Mouse (Mus musculus): Measurements from ENCODE around the gene Spred1.
"Not testable (repeated sequence)": the region's sequence is repeated elsewhere in the genome, so short reads cannot be mapped to it uniquely, and the experiment has no call there.

The Spred1 gene

DNA sequence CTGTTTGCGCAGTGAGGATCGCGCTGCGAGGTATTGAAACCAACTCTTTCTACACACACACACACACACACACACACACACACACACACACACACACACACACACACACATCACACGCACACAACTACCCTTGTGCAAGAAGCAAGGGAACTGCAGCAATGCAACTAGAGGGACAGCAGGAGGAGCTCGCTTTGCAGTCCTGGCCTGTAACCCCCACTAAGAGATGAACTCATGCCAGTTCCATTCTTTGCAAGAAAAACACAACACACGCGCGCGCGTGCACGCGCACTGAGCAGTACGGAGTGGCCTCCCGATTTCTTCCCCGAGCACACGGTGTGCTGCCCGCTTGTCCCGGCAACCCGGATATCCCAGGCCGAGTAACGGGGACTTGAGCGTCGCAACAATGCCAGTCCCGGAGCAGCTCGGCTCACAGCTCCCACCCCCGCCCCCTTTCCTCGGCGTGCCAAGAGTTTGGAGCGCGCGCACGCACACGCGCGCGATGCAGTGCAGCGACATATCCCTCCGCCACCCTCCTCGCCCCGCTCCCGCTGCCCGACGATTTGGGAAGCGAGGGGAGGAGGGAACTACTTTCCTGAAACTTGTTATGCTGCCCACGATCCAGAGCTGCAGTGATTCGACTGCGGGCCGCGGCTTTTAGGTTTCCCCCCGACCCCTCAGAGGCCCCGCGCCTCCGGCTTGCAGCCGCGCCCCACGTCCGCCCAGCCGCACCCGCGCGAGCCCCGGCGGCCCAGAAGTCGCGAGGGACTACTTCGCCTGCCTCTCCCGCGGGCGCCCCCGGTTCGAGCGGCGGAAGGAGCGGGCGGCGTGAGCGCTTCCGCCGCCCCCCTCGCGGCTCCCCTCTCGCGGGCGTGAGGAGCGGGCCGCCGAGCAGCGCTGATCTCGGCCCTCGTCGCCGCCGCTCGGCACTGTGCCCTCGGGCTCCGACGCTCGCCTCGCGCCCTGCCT, 645 bp upstream of the Spred1 start:
- DNase-seq, result peak; percentile 93

DNA sequence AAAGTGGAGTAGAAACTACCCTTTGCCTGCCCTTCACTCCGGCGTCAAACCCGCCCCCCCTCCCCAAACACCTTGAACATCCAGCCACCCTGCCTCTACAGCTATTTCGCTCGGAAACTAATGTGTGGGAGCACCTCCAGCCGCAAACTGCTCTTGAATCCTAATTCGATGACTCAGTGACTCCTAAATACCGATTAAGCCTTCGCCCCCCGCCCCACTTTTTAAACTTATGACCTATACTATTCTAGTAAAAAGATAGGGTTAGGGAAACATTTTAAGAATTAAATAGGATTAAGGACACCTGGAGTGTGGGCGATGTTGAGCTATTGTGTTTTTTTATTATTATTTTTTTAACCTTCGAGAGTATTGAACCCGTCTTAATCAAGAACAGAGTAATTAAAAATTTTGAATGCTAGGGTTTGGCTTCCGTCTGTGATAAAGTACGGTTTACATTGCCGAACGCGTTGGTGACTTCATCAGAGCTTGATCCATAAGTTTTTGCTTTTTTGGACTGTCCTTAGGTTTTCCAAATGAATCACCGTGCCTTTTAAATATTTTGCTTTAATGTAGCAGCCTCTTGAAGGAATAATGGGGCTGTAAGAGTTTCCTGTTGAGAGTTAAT, 921 bp downstream of the Spred1 start:
- no peak for DNase-seq

DNA sequence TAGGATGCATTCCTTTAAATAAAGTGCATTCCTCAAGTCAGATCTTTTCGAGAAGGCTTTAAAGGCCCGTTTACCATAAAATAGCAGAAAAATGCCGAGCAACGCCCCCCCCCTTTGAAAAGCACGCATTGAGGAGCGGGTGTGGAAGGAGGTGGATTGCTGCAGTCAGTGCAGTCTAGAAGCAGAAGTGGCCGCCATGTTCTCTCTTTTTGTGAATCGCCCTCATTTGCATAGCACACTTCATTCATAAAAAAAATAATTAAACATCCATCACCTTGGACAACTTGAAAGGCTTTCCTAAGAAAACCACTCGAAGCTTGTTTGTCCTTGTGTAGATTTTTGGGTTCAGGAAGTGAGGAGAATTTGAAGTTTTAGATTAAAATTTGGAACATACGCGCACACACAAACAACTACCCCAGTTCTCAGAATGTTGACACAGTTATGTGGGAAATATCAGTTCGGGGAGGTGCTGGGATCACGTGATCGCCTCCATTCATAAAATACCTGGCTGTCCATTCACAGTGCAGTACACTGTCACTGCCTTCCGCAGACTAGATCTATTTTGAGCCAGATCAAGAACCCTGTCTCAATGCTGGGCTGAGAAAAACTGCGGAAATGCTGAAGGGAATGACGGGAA, 1.6 kb downstream of the Spred1 start:
- DNase-seq, result peak; percentile 59

DNA sequence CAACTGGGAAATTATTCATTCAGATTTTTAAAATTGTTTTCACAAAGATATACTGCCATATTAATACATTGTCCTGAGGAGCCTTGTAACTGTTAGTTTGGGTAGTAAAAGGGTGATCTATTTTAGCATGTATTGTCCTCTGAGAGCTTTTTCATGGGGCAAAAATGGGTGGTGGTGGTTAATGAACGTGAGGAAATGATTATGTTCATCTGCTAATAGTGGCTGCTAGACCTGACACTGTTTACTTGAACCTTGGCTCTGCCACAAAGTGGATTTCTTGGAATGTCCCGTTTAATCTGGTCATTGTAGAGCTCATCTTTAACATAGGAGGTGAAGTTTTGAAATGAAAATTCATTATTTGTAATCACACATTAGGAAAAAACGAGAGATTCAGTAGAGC, 2.5 kb downstream of the Spred1 start:
- no peak for DNase-seq

- no peak for DNase-seq
These were observed 3.7 kb downstream of the Spred1 start for GRCm38 (mm10) chr2:117124839-117125238.

DNA sequence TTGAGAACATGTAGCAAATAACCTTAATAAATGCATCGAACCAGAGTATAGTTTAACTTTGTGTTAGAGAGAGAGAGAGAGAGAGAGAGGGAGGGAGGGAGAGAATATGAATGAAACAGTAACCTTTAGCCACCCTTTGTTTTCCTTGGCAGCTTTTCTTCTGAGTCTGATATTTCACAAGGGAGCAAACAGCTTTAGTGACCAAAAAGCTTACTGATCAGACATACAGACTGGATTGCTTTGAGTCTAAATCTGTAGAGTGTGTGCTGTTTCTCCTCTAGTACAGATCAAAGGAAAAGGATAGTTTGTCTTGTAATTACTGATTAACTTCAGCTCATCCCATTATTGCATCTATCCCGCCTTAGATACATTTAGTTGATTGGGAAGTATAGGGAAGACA, 8.0 kb downstream of the Spred1 start:
- DNase-seq, result no peak

GRCm38 (mm10) chr2:117131041-117131440, 9.9 kb downstream of the Spred1 start:
- not testable (repeated sequence) for DNase-seq

- DNase-seq, result no peak
These were observed 10.7 kb downstream of the Spred1 start for GRCm38 (mm10) chr2:117131910-117132309.

GRCm38 (mm10) chr2:117133541-117133940, 12.4 kb downstream of the Spred1 start:
- DNase-seq, result no peak

DNA sequence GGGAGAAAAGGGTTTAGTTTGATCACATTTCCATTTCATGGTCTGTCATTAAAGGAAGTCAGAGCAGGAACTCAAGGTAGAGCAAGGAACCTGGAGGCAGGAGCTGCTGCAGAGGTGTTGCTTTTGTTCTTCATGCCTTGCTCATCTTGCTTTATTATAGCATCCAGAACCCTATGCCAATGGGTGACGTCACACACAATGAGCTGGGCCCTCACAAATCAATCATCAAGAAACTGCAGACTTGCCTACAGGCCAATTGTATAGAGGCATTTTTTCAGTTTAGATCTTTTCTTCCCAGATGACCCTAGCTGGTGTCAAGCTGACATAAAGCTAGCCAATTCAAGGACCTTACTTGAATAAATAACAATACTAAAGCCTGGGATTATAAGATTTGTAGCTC, 16.6 kb downstream of the Spred1 start:
- no peak for DNase-seq

- DNase-seq, result no peak
These were observed 17.8 kb downstream of the Spred1 start for GRCm38 (mm10) chr2:117138932-117139331.

- DNase-seq, result no peak
These were observed 18.8 kb downstream of the Spred1 start for GRCm38 (mm10) chr2:117139977-117140376.

DNA sequence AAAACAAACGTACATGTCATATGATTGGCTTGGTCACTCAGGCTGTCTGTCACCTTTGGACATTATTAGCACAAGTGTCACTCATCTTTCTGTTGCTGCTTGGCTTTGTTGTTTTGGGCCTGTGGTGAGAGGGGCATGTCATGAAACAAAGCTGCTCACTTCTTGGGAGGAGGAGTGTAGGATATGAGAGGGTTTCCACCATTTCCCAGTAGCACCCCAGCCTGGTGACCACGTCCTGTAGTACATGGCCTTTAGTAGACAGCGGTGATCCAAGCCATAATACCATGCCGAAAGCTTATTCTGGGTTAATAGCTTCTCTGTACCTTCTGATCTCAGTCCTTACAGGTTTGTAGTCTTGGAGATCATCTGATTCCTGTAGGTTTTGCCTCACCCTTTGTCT, 21.9 kb downstream of the Spred1 start:
- DNase-seq, result no peak

DNA sequence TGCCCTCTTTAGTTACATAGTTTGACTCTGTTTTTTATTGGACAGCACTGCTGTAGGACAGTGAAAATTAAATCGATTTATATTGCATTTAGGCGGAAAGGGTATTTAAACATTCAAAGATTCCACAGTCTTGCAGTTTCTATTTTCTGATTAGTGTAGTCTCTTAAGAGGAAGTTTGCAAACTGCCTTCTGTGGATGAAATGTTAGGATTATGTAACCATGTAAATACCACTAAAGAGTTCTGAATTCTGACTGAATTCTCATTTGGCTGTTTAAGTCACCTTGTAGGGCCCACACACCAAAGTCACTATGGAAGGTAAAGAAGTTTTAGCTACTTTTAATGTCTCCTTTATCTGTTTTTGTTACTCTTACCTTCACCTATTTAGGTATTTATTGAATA, 24.9 kb downstream of the Spred1 start:
- DNase-seq, result no peak

DNA sequence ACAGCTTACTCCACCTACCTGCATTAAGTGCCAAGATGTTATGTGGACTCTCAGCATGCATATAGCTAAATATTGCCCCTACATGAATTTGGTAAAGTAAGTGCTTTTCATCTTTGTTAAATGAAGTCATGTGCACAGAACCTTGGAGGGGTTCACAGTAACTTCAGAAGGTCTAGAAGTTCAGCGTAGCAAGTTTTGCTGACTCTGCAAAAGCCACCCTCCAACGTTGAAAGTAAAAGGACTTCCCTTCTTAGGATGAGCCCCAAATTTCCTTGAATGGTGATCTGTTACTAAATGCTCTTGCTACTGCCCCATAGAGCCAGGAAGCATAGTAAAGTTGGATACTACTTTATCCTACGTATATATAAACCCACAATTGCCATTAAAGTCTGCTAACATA, 25.4 kb downstream of the Spred1 start:
- DNase-seq, result no peak

- no peak for DNase-seq
These were observed 31.0 kb downstream of the Spred1 start for GRCm38 (mm10) chr2:117152161-117152560.

- DNase-seq, result no peak
These were observed 47.2 kb downstream of the Spred1 start for GRCm38 (mm10) chr2:117168379-117168778.

DNA sequence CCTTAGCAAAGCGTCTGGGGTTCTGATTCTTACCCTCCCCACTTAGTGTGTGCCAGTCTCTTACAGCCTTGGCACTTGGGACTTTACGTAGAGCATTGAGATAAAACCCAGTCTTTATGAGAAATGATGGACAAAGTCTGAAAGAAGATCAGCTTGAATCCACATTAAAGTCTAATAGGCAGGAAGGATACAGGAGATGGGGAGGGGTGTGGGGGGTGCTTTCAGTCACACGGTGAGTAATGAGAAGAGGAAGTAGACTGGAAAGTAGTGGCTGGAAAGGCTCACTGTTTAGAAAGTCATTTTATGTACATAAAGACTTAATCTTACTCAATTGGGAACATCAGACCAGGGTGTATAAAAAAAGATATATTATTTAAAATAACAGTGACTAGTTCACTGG, 47.9 kb downstream of the Spred1 start:
- DNase-seq, result no peak

- no peak for DNase-seq
These were observed 51.8 kb downstream of the Spred1 start for GRCm38 (mm10) chr2:117172981-117173380.

DNA sequence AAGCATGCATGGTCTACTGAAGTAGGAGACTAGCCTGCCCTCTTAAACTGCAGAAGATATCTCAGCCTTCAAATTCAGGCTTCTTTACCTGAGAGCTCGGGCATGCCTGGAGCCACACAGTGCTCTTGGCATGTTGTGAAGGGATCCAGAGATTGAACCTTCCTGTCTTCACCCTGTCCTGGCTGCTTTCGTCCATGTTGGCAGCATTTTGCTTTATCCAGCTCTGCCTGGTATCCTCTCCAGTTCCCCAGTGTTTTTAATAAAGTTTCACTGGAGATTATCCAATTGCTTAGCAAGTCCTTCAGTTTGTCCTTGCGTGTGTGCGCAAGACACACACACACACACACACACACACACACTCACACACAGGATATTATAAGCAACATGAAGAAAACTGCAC, 54.9 kb downstream of the Spred1 start:
- DNase-seq, result no peak

DNA sequence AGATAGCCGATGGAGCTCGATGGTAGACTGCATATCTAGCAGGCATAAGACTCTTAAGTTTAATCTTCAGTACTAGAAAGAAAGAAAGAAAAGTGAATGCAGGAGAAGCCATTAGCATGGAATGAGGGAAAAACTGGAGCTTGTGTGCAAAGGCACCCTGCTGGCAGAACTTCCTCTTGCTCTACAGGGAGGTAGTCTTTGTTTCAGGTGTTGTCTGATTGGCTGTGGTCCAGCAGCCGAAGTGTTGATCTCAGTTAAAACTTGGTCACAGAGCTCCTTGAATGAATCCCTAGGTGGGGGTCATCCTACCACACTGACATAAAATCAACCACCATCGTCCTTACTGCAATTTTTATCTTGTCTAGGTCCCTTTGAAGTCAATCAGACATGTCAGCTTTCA, 55.8 kb downstream of the Spred1 start:
- no peak for DNase-seq

DNA sequence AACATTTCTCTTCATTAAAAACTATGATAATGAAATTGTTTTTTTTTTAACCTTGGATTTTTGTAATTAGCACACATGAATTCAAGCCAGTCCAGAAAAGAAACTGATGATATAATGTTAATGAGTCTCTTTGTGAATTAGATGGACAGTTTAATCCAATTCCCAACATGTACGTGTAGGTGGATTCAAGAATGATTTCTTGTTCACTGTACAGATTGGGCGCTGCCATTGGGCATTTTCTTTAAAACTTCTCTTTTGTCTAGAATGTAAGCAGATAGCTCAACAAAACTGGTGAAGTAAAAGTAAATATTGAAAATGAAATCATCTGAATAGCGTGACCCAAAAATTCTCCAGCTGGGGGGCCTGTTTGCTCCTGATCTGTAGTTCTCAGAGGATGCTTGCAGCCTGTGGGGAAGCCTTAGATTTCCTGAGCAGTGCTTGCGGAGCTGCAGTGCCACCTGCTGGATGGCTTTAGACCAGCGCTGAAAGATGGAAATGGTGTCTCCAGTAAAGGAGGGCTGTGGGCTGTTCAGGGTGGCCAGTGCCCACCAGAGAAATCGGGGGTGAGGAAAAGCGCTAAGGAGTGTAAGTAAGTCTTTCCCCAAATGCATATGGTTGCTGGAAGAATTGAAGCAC, 59.2 kb downstream of the Spred1 start:
- DNase-seq, result peak; percentile 72

- DNase-seq, result no peak
These were observed 64.4 kb downstream of the Spred1 start for GRCm38 (mm10) chr2:117185587-117185986.

All from layer of hippocampus, adult 9-11 months (tissue).